Mouse (Mus musculus) ES-E14 (cell line): ENCODE results near the gene Ccdc51. TPM values are rescaled to one million over a fixed set of nuclear protein-coding genes. Genes with fewer than 3 reads are reported as not detected.

Experiments
- DNase-seq: peaks from one replicate; pipeline ENCODE4 v3.0.0-alpha.2; 2013; ENCODE audit warnings: low read depth, low spot score
- H3K27ac ChIP-seq: 2 replicates; pipeline ENCODE4 v1.5.1; 2012; ENCODE audit warnings: low read depth, mild to moderate bottlenecking, low read length, moderate library complexity, mixed read lengths; ENCODE audit not compliant: poor library complexity, insufficient read depth, severe bottlenecking
- H3K36me3 ChIP-seq: 2 replicates; pipeline ENCODE4 v1.6.1; 2012; ENCODE audit warnings: mild to moderate bottlenecking, low read length, moderate library complexity, mixed read lengths; ENCODE audit not compliant: control insufficient read depth, poor library complexity, insufficient read depth, severe bottlenecking
- H3K4me1 ChIP-seq, 2 experiments: fragments of 150-350 bp in 1 of 2; sonication (generic) in 1 of 2; 2 replicates each; pipeline ENCODE4 v1.6.1; 2012; ENCODE audit warnings: low read length in 2 of 2, mild to moderate bottlenecking in 1 of 2, mixed read lengths in 1 of 2; ENCODE audit not compliant: control insufficient read depth in 2 of 2, insufficient read depth in 2 of 2, poor library complexity in 1 of 2
- H3K4me3 ChIP-seq, 2 experiments: fragments of 150-350 bp in 1 of 2; sonication (generic) in 1 of 2; 2 replicates each; pipeline ENCODE4 v1.5.1; 2012; ENCODE audit warnings: low read length in 2 of 2, low read depth in 1 of 2, mild to moderate bottlenecking in 1 of 2, mixed read lengths in 1 of 2; ENCODE audit not compliant: insufficient read depth in 1 of 2, poor library complexity in 1 of 2, severe bottlenecking in 1 of 2
- H3K9ac ChIP-seq: 2 replicates; pipeline ENCODE4 v1.6.1; 2012; ENCODE audit warnings: low read depth, mild to moderate bottlenecking, low read length, mixed read lengths; ENCODE audit not compliant: poor library complexity, insufficient read depth, severe bottlenecking
- H3K9me3 ChIP-seq: fragments of 150-350 bp; sonication (generic); 2 replicates; pipeline ENCODE4 v1.6.1; 2012; ENCODE audit warnings: low read depth, mild to moderate bottlenecking, low read length; ENCODE audit not compliant: control insufficient read depth, insufficient read depth
- CHD2 ChIP-seq: IDR thresholded peaks from 2 replicates; pipeline ENCODE4 v1.6.1; 2014; ENCODE audit warnings: mild to moderate bottlenecking, low read depth, low read length, inconsistent platforms
- HCFC1 ChIP-seq: IDR thresholded peaks from 2 replicates; pipeline ENCODE4 v1.6.1; 2012; ENCODE audit warnings: low read length, inconsistent platforms, borderline replicate concordance; ENCODE audit not compliant: insufficient read depth
- MAFK ChIP-seq: IDR thresholded peaks from 2 replicates; pipeline ENCODE4 v1.6.1; 2014; ENCODE audit warnings: mild to moderate bottlenecking, low read depth, low read length, inconsistent platforms; ENCODE audit not compliant: insufficient read depth
- ZC3H11A ChIP-seq: IDR thresholded peaks from 2 replicates; pipeline ENCODE4 v1.6.1; 2012; ENCODE audit warnings: low read depth, mild to moderate bottlenecking, inconsistent platforms, low read length, borderline replicate concordance
- ZNF384 ChIP-seq: IDR thresholded peaks from 2 replicates; pipeline ENCODE4 v1.6.1; 2012; ENCODE audit warnings: low read depth, low read length, inconsistent platforms
- in situ Hi-C, 2 experiments: fragments of 600-800 bp; cut with MboI; formaldehyde crosslinking; loops; one replicate each; pipeline ENCODE4 v1.15.1; 2025; ENCODE audit warnings: low sequenced_read_pairs in 2 of 2, inconsistent platforms in 1 of 2; ENCODE audit not compliant: unreplicated experiment in 2 of 2
- total RNA-seq: library from RNA; depleted of rRNA; stranded (reverse); fragments of 300-350 nt; gene quantifications from 2 replicates; pipeline ENCODE4 v1.2.3, GENCODE M21; 2012

Gene Ccdc51
- total RNA-seq, 1 experiment: 11.8 TPM

DNA sequence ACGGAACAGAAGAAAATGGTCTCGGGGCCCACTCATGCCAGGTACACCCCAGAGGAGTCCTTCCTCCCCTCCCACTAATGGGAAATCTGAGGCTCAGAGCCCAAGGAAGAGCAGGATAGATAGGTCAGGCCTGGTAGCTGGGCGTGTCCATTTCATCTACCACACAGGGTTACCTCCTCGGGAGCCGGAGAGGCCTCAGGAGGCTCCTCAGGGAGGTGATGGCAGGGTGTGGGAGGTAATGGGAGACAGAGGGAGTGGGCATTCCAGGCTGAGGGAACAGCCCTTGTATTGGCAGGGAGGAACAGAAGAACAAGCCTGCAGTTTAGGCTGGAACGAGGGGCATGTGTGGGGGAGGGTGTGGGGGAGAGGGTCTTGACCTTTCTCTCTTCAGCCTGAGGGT is 14.6 kb downstream of the Ccdc51 start:
- DNase-seq: no peak
- TF ChIP-seq CHD2 (no peak), ZNF384 (no peak), ZC3H11A (no peak), MAFK (no peak), HCFC1 (no peak)

DNA sequence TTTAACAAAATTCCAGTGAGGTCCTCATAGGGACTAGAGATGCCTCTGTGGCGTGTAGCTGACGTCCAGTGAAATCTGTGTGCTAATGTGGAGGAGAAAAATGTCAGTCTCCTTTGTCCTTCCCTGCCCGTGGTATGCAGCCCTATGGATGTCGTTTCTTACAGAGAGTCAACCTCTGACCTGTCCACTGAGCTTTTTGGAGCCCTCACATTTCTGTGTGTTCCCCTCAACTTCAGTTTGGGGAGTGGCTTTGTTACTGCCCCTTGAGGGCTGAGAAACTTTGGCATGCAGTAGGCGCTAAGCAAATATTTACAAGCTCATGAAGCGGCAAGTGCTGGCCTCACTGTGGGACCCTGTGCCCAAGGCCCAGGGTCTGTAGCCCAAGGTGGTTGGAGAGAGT is 15.0 kb downstream of the Ccdc51 start:
- in situ Hi-C loops: no loop called here
- H3K4me3 ChIP-seq: no peak overlapping the region
- no peak for DNase-seq
- peaks cover 0 to 18% of the 10 kb centered on the region in 2 experiments; a peak in 1 of 4 replicates for H3K4me1 ChIP-seq
- no peak overlapping the region for H3K27ac ChIP-seq
- TF ChIP-seq CHD2: no peak
- TF ChIP-seq ZNF384: no peak
- TF ChIP-seq MAFK: no peak
- TF ChIP-seq ZC3H11A: no peak
- TF ChIP-seq HCFC1: no peak
- H3K9me3 ChIP-seq: no peaks in the 10 kb centered on the region
- H3K9ac ChIP-seq: no peak overlapping the region
- H3K36me3 ChIP-seq: peaks cover 20% of the 10 kb centered on the region; the same call in 1 of the 2 replicates

More for the DNA sequence above, 14.6 kb downstream of the Ccdc51 start:
- in situ Hi-C loops: no loop called here
- no peak overlapping the region for H3K9ac ChIP-seq
- peaks cover 0 to 18% of the 10 kb centered on the region in 2 experiments; a peak in 1 of 4 replicates for H3K4me1 ChIP-seq
- peaks cover 18% of the 10 kb centered on the region; the same call in 1 of the 2 replicates for H3K36me3 ChIP-seq
- no peaks in the 10 kb centered on the region for H3K9me3 ChIP-seq
- no peak overlapping the region for H3K27ac ChIP-seq
- no peak overlapping the region; a peak in 1 of 4 replicates for H3K4me3 ChIP-seq

DNA sequence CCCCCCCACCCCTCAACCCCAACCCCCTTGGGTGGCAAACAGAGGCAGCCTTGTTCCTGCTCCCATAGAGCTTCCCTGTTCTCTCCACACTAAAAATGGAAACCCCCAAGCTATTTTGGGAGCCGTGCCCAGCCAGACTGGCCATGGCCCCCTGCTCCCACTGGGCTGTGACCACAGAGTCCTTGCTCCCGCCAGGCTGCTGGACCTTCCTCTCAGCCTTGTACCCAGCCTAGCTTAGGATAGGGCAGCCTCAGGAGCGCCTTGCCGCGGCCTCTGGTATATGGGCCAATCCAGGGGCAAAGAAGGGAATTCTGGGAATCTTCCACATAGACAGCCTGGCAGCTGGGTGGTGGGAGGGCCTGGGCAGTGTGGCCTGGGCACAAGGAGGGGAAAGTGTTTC is 15.5 kb downstream of the Ccdc51 start:
- DNase-seq: no peak
- in situ Hi-C loops: no loop called here
- Histone ChIP-seq H3K9me3 (no peaks in the 10 kb centered on the region), H3K4me3 (no peak overlapping the region), H3K27ac (no peak overlapping the region), H3K36me3 (peaks cover 20% of the 10 kb centered on the region; the same call in 1 of the 2 replicates), H3K4me1 (peaks cover 0 to 18% of the 10 kb centered on the region in 2 experiments; a peak in 1 of 4 replicates), H3K9ac (no peak overlapping the region)
- no peak for TF ChIP-seq ZNF384
- TF ChIP-seq ZC3H11A: no peak
- TF ChIP-seq MAFK: no peak
- TF ChIP-seq CHD2: no peak
- no peak for TF ChIP-seq HCFC1

DNA sequence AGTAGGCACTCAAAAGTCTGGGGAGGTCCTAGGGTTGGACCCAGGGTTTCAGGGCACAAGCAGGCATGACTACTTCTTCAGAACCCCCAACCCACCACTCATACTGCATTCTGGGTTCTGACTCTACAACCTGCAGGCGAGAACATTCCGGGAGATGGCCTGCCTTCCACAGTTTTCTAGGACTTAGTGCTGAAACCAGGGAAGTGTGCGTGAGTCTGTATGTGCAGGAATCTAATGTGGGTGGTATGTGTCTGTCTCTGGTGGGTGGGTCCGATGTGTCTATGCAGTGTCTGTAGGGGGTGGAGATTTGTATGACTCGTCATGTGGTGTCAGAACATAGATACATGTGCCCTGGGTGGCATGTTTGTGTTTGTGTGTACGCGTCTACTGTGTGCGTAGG is 16.1 kb downstream of the Ccdc51 start:
- Histone ChIP-seq H3K27ac (no peak overlapping the region), H3K9me3 (no peaks in the 10 kb centered on the region), H3K36me3 (peaks cover 20% of the 10 kb centered on the region; the same call in 1 of the 2 replicates), H3K4me3 (no peak overlapping the region), H3K4me1 (peaks cover 0 to 15% of the 10 kb centered on the region in 2 experiments; a peak in 1 of 4 replicates), H3K9ac (no peak overlapping the region)
- no peak for DNase-seq
- in situ Hi-C loops: no loop called here
- no peak for TF ChIP-seq ZNF384

DNA sequence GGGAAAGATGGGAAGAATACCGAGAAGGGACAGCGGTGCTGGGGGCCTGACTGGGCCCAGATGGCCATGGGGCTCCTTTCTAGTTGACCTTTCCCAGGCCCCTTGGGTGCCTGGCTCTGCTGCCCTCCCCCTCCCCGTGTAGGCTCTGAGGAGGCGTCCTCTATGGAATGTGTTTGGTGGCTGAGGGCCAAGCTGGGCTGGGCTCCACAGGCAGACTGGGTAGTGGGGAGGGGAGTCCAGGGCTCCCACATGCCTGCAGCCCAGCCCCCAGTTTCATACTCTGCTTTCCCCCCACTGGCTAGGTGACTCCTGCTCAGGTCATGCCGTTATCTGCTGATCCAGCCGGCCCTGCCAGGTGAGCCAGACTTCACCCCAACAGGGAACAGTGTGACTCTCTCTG is 16.7 kb downstream of the Ccdc51 start:
- peaks cover 26% of the 10 kb centered on the region; the same call in 1 of the 2 replicates for H3K36me3 ChIP-seq
- DNase-seq: no peak

More for the DNA sequence above, 16.7 kb downstream of the Ccdc51 start:
- Histone ChIP-seq H3K9me3 (no peaks in the 10 kb centered on the region), H3K4me1 (peaks cover 0 to 11% of the 10 kb centered on the region in 2 experiments; a peak in 1 of 4 replicates), H3K9ac (no peak overlapping the region), H3K4me3 (no peak overlapping the region), H3K27ac (no peak overlapping the region)
- in situ Hi-C loops: no loop called here
- TF ChIP-seq MAFK: no peak
- TF ChIP-seq ZNF384: no peak
- TF ChIP-seq ZC3H11A: no peak
- no peak for TF ChIP-seq HCFC1
